Mouse (Mus musculus): ENCODE measurements around the gene Ppp1r14c. TPM values are rescaled to one million over a fixed set of nuclear protein-coding genes. Genes with fewer than 3 reads are reported as not detected.

The Ppp1r14c gene
- 10 to 100 TPM; 19.8 to 20.5 TPM for total RNA-seq (2021)

- peak; percentile 76 to 78 for DNase-seq (ENCODE audit: low spot score in 2 of 2)
- intact Hi-C loops (cut with DNase I), result loop anchor here (5.0 kb wide), 1 partner anchor 146 kb away; no protein-coding TSS in a partner anchor
Measured at GRCm38 (mm10) chr10:3366036-3366869, at the start of gene Ppp1r14c. Gene Ppp1r14c, plus strand, starts transcription at chr10:3366057.

- no peak for DNase-seq (ENCODE audit: low spot score in 2 of 2)
- intact Hi-C loops (cut with DNase I), result no loop called here
Measured at GRCm38 (mm10) chr10:3321406-3321805, 44.5 kb upstream of the Ppp1r14c start.

- no peak for DNase-seq (ENCODE audit: low spot score in 2 of 2)
- intact Hi-C loops (cut with DNase I), result no loop called here
Measured at GRCm38 (mm10) chr10:3325447-3325846, 40.4 kb upstream of the Ppp1r14c start.

- DNase-seq (ENCODE audit: low spot score in 2 of 2), result peak; percentile 86 to 91
- intact Hi-C loops (cut with DNase I), result loop anchor here (1.0 to 5.0 kb wide), 2 partner anchors 198 to 609 kb away; no protein-coding TSS in a partner anchor
Measured at GRCm38 (mm10) chr10:3332880-3333279, 33.0 kb upstream of the Ppp1r14c start.

GRCm38 (mm10) chr10:3334570-3334969 lies 31.3 kb upstream of the Ppp1r14c start:
- no peak for DNase-seq (ENCODE audit: low spot score in 2 of 2)
- intact Hi-C loops (cut with DNase I), result loop anchor here (5.0 kb wide), 1 partner anchor 608 kb away; no protein-coding TSS in a partner anchor

- intact Hi-C loops (cut with DNase I), result no loop called here
- DNase-seq (ENCODE audit: low spot score in 2 of 2), result no peak
Measured at GRCm38 (mm10) chr10:3336729-3337329, 29.0 kb upstream of the Ppp1r14c start.

- intact Hi-C loops (cut with DNase I), result no loop called here
- peak in 1 of 2 experiments; percentile 14 for DNase-seq (ENCODE audit: low spot score in 2 of 2)
Measured at GRCm38 (mm10) chr10:3337330-3337901, 28.4 kb upstream of the Ppp1r14c start.

GRCm38 (mm10) chr10:3345706-3346105 lies 20.2 kb upstream of the Ppp1r14c start:
- no peak for DNase-seq (ENCODE audit: low spot score in 2 of 2)
- intact Hi-C loops (cut with DNase I), result no loop called here

GRCm38 (mm10) chr10:3359531-3359930 lies 6.3 kb upstream of the Ppp1r14c start:
- intact Hi-C loops (cut with DNase I), result no loop called here
- DNase-seq (ENCODE audit: low spot score in 2 of 2), result no peak

GRCm38 (mm10) chr10:3365671-3366035 lies 204 bp upstream of the Ppp1r14c start:
- no peak for DNase-seq (ENCODE audit: low spot score in 2 of 2)
- intact Hi-C loops (cut with DNase I), result loop anchor here (5.0 kb wide), 1 partner anchor 147 kb away; no protein-coding TSS in a partner anchor

GRCm38 (mm10) chr10:3366870-3367431 lies 1.1 kb downstream of the Ppp1r14c start:
- DNase-seq (ENCODE audit: low spot score in 2 of 2), result peak in 1 of 2 experiments; percentile 45
- intact Hi-C loops (cut with DNase I), result loop anchor here (5.0 kb wide), 1 partner anchor 145 kb away; no protein-coding TSS in a partner anchor

- DNase-seq (ENCODE audit: low spot score in 2 of 2), result peak; percentile 21 to 27
- intact Hi-C loops (cut with DNase I), result loop anchor here (5.0 kb wide), 1 partner anchor 145 kb away; no protein-coding TSS in a partner anchor
Measured at GRCm38 (mm10) chr10:3367440-3367839, 1.6 kb downstream of the Ppp1r14c start.

GRCm38 (mm10) chr10:3383176-3383575 lies 17.3 kb downstream of the Ppp1r14c start:
- DNase-seq (ENCODE audit: low spot score in 2 of 2), result peak in 1 of 2 experiments; percentile 64
- intact Hi-C loops (cut with DNase I), result no loop called here

- intact Hi-C loops (cut with DNase I), result no loop called here
- no peak for DNase-seq (ENCODE audit: low spot score in 2 of 2)
Measured at GRCm38 (mm10) chr10:3392251-3392650, 26.4 kb downstream of the Ppp1r14c start.

GRCm38 (mm10) chr10:3393548-3393947 lies 27.7 kb downstream of the Ppp1r14c start:
- no peak for DNase-seq (ENCODE audit: low spot score in 2 of 2)
- intact Hi-C loops (cut with DNase I), result no loop called here

GRCm38 (mm10) chr10:3394193-3394592 lies 28.3 kb downstream of the Ppp1r14c start:
- intact Hi-C loops (cut with DNase I), result no loop called here
- peak; percentile 32 to 71 for DNase-seq (ENCODE audit: low spot score in 2 of 2)

GRCm38 (mm10) chr10:3394671-3395288 lies 28.9 kb downstream of the Ppp1r14c start:
- no peak for DNase-seq (ENCODE audit: low spot score in 2 of 2)
- intact Hi-C loops (cut with DNase I), result no loop called here

GRCm38 (mm10) chr10:3395341-3395931 lies 29.6 kb downstream of the Ppp1r14c start:
- no peak for DNase-seq (ENCODE audit: low spot score in 2 of 2)
- intact Hi-C loops (cut with DNase I), result no loop called here

All from left cerebral cortex, postnatal 25 days (tissue).